Mouse (Mus musculus) liver, postnatal 0 days (tissue): Measurements from ENCODE around the gene Slc27a1.
A peak's percentile ranks its signal among the peaks of the same experiment; 100 is the strongest.

ENCODE experiments used
- CTCF ChIP-seq: sonication (generic); IDR thresholded peaks from 2 replicates; pipeline ENCODE4 v1.5.1; 2016; ENCODE audit warnings: antibody characterized with exemption, low read depth
- EP300 ChIP-seq: IDR thresholded peaks from 2 replicates; pipeline ENCODE4 v1.6.1; 2016; ENCODE audit warnings: antibody characterized with exemption, low read depth, mild to moderate bottlenecking

GRCm38 (mm10) chr8:71633164-71633563, 64.5 kb downstream of the Slc27a1 start:
- no peak for TF ChIP-seq EP300
- TF ChIP-seq CTCF = peak; percentile 80
